Mouse (Mus musculus): Measurements from ENCODE around the gene Aig1. TPM values are rescaled to one million over a fixed set of nuclear protein-coding genes. Genes with fewer than 3 reads are reported as not detected.

The Aig1 gene
- polyA plus RNA-seq, 1 experiment from 2014 or later: 81.4 TPM

DNA sequence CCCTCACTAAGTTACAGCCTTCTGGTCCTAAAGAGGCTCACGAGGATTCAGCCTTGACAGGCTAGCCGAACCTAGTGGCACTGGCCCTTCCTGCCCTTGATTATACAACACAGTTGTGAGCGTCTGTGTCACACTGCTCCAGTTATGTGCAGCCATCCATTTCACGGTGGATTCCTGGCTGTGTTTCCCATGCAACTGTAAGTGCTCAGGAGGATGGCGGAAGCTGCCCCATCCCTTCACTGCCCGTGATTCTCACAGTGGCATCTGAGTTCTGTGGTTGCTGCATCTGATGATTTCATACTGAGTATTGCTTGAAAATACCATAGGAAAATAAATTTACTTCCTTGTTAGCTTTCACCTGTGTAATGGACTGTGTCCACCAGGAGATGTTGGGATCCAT lies 101.7 kb downstream of the Aig1 start:
- ATAC-seq (ENCODE audit: low read depth): no peak
- H3K27ac ChIP-seq (replicated peaks): no peak overlapping the region
- WGBS: 58% methylated on average over 6 of the region's 6 CpGs

DNA sequence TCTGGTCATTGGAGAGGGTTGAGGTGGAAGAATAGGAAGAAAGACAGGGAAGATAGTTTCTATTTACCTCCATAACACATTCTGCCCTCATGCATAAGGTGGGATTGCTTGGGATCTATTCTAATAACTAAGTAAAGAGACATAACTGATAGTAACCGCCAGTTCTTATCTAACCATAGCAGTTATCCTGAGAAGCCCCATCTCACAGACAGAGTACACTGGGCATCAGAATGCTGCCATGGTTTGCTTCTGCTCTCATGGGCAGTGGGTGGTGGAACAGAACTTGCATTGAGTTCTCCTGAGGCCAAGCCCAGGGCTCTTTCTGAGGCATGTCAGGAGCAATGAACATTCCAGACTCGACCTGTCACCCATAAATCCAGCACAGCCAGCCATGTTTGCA lies 105.6 kb downstream of the Aig1 start:
- no peak for ATAC-seq (ENCODE audit: low read depth)
- H3K4me3 ChIP-seq: no peak overlapping the region
- H3K4me2 ChIP-seq: no peak overlapping the region
- H3K9me3 ChIP-seq: no peaks in the 10 kb centered on the region
- H3K27me3 ChIP-seq: no peaks in the 10 kb centered on the region
- WGBS: 80% methylated on average over 2 of the region's 2 CpGs
- no peak overlapping the region for H3K27ac ChIP-seq (replicated peaks)
- H3K4me1 ChIP-seq (replicated peaks): peaks cover 5% of the 10 kb centered on the region; the same call in 1 of the 2 replicates
- H3K36me3 ChIP-seq: no peaks in the 10 kb centered on the region
- no peak overlapping the region for H3K9ac ChIP-seq

More for the DNA sequence above, 101.7 kb downstream of the Aig1 start:
- Histone ChIP-seq H3K27me3 (no peaks in the 10 kb centered on the region), H3K4me3 (no peak overlapping the region), H3K9ac (no peak overlapping the region), H3K4me1 (replicated peaks) (peaks cover 5% of the 10 kb centered on the region; the same call in 1 of the 2 replicates), H3K4me2 (no peak overlapping the region), H3K9me3 (no peaks in the 10 kb centered on the region), H3K36me3 (no peaks in the 10 kb centered on the region)

DNA sequence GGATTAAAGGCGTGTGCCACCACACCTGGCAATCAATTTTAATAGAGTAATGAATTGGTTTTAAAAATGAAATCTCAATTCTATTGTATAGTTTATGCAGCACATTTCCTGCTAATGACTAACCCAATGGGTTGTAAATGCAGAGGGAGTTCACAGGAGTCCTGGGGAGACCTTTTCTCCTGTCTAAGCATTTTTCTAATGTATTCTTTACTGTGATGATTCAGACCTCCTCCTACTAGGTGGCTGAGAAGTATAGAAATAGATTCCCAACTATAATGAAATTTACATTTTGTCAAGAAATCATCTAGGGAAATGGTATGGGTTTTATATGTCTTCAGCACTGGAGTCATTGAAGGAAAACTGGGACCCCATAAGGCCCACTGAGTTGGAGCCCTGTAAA lies 114.1 kb downstream of the Aig1 start:
- no peak overlapping the region for H3K27ac ChIP-seq (replicated peaks)
- ATAC-seq (ENCODE audit: low read depth): no peak
- H3K4me3 ChIP-seq: no peak overlapping the region
- no peaks in the 10 kb centered on the region for H3K27me3 ChIP-seq
- H3K4me1 ChIP-seq (replicated peaks): peaks cover 11% of the 10 kb centered on the region
- WGBS: 97% methylated on average over 1 of the region's 1 CpGs
- no peak overlapping the region for H3K9ac ChIP-seq
- no peak overlapping the region for H3K4me2 ChIP-seq
- H3K9me3 ChIP-seq: no peaks in the 10 kb centered on the region
- H3K36me3 ChIP-seq: no peaks in the 10 kb centered on the region

DNA sequence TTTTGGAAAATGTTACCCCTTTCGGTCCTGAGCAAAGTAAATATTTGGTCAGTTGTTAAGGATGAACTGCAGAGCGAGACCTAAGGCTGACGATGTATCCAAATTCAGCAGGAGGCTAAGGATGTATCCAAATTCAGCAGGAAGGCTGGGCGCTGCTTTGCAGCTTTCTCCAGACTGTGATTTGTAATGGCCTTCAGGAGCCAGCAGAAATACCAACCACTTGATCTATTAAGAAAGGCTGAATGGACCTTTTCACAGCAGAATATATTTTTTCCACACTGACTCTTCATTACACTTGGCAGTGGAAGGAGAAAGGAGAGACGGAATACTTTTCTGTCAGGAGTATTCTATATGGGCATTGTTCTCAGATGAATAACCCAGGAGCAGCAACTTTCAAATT lies 115.0 kb downstream of the Aig1 start:
- no peaks in the 10 kb centered on the region for H3K9me3 ChIP-seq
- no peaks in the 10 kb centered on the region for H3K27me3 ChIP-seq
- peak overlapping the region; percentile 10 for H3K27ac ChIP-seq (replicated peaks)
- no peak overlapping the region for H3K4me3 ChIP-seq
- no peaks in the 10 kb centered on the region for H3K36me3 ChIP-seq
- peak; percentile 19; the same call in 1 of the 2 replicates for ATAC-seq (ENCODE audit: low read depth)
- H3K4me2 ChIP-seq: no peak overlapping the region
- H3K4me1 ChIP-seq (replicated peaks): peaks cover 11% of the 10 kb centered on the region
- no peak overlapping the region for H3K9ac ChIP-seq
- 38% methylated on average over 5 of the region's 5 CpGs for WGBS

DNA sequence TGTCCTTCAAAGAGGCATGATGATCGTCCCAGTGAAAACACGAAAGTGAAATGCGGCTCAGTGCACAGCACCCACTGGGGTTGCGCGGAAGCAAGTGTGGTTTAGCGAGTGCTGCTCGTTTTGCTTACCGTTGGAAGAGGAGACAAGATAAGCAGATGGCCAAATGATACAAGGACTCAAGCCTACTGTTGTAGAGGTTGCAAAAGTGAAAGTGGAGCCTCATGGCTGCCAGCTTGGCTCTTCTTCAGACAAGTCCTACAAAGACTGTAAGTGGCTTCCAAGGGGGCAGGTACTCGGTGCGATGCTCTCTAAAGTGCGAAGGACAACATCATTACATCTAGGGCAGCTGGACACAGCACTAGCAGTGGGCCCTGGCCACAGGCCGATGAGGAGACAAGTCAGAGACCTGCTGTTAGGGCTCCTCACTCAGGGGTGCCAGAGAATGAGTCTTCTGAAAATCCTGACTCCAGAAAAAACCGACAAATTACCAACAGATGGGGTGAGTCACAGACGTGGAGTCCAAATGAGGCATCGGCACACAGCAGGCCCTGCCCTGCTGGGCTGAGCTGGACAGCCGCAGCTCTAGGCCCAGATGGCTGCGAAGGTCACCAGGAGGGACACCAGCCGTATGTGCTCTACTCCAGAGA lies 129.2 kb downstream of the Aig1 start:
- H3K36me3 ChIP-seq: no peaks in the 10 kb centered on the region
- H3K9me3 ChIP-seq: no peaks in the 10 kb centered on the region
- H3K4me2 ChIP-seq: no peak overlapping the region
- H3K27me3 ChIP-seq: no peaks in the 10 kb centered on the region
- H3K9ac ChIP-seq: no peak overlapping the region
- no peak overlapping the region for H3K4me3 ChIP-seq
- no peak overlapping the region for H3K27ac ChIP-seq (replicated peaks)
- no peak for ATAC-seq (ENCODE audit: low read depth)
- H3K4me1 ChIP-seq (replicated peaks): no peaks in the 10 kb centered on the region
- WGBS: 88% methylated on average over 18 of the region's 18 CpGs

DNA sequence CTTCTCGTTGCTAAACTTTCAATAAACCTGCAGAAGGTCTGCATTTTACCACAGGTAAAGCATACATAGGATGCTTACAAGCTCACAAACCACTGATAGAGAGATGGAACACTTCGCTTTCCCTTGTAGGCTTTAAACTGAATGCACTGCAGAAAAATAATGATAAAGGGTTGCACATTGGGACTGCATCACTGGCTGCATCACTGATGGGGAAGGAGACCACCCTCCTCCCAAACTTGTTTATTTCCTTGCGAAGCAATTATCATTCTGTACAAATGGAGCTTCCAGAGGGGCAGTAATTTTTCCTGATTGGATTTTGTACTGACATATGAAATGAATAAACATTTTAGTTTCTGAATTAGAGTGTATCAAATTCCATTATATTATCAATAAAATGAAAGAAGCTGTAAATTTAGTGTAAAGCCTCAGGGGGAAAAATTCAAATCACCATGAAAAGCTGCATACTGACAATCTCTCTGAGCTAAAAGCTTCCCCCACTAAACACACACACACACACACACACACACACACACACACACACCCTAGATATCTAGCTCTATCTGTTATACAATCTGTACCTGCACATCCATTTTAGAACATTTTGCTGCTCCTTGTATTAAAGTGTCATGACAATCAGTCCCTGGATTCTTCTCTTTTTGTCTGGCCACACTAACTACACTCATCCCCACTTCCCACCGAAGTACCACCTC lies 138.6 kb downstream of the Aig1 start:
- 78% methylated on average over 4 of the region's 4 CpGs for WGBS
- peak; percentile 68; the same call in 1 of the 2 replicates for ATAC-seq (ENCODE audit: low read depth)

DNA sequence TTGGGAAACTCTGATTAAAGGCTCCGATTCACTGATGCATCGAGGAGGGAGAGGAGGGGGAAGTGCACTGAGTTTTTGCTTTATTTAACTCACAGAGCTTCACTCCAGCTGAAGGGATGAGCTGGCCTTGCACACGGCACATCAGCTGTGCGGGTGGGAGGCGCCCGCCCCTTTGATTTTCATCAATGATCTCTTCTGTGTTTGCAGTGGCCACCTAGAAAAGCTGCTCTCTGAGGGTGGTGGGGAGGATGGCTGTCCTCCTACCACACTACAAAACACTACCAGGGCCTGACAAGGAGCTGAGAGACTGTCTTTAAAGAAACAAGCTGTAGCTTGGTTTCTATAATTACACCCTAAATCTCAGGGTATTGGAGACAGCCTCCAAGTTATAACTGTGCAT lies 141.1 kb downstream of the Aig1 start:
- H3K4me3 ChIP-seq: no peak overlapping the region
- H3K4me1 ChIP-seq (replicated peaks): no peaks in the 10 kb centered on the region
- H3K27me3 ChIP-seq: no peaks in the 10 kb centered on the region
- H3K9ac ChIP-seq: no peak overlapping the region
- H3K4me2 ChIP-seq: no peak overlapping the region
- no peaks in the 10 kb centered on the region for H3K9me3 ChIP-seq
- ATAC-seq (ENCODE audit: low read depth): no peak
- 74% methylated on average over 6 of the region's 6 CpGs for WGBS
- H3K36me3 ChIP-seq: no peaks in the 10 kb centered on the region
- H3K27ac ChIP-seq (replicated peaks): no peak overlapping the region

More for the DNA sequence above, 138.6 kb downstream of the Aig1 start:
- no peak overlapping the region for H3K9ac ChIP-seq
- no peaks in the 10 kb centered on the region for H3K9me3 ChIP-seq
- H3K4me1 ChIP-seq (replicated peaks): no peaks in the 10 kb centered on the region
- no peaks in the 10 kb centered on the region for H3K36me3 ChIP-seq
- H3K4me3 ChIP-seq: no peak overlapping the region
- no peak overlapping the region for H3K4me2 ChIP-seq
- H3K27ac ChIP-seq (replicated peaks): 0 out of 2 replicates have a peak overlapping the region, but pooled peaks have one; percentile 28
- no peaks in the 10 kb centered on the region for H3K27me3 ChIP-seq

DNA sequence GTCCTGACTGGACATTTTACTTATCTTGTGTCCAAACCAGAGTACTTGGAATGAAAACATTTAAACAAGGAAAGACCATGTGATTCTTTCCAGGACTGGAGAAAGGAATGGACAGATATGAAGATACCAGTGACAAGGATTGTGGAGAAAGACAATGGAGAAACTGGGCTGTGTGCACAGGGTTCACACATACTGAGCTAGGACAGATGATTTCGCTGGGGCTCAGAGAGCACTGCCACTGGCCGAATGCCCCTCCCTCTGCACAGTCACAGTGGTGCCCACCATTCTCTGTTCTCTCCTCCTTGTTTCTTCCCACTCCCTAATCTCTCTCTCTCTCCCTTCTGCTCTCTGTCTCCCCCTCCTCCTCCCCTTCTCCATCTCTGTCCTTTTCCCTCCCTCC lies 142.6 kb downstream of the Aig1 start:
- Histone ChIP-seq H3K27me3 (no peaks in the 10 kb centered on the region), H3K4me2 (no peak overlapping the region), H3K4me1 (replicated peaks) (no peaks in the 10 kb centered on the region), H3K4me3 (no peak overlapping the region), H3K9me3 (no peaks in the 10 kb centered on the region), H3K9ac (no peak overlapping the region), H3K36me3 (no peaks in the 10 kb centered on the region), H3K27ac (replicated peaks) (no peak overlapping the region)
- ATAC-seq (ENCODE audit: low read depth): no peak
- 88% methylated on average over 2 of the region's 2 CpGs for WGBS

DNA sequence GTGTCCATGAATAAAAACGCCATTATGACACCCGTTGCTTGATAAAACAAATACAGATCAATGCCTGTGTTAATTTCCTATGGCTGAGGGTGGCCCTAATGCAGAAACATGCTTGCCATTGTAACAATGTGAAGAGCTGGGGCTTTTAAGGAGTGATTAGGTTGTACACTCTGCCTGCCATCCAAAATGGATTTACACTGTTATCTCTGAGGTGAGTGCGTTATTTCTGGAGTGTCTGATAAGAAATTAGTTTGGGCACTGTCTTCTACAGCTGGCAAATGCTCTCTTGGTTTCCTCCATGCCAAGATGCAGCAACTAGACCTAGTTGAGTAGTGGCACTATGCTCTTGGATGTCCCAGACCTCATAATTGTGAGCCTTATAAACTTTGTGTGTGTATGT lies 143.5 kb downstream of the Aig1 start:
- Histone ChIP-seq H3K4me1 (replicated peaks) (no peaks in the 10 kb centered on the region), H3K9me3 (no peaks in the 10 kb centered on the region), H3K4me2 (no peak overlapping the region), H3K4me3 (no peak overlapping the region), H3K9ac (no peak overlapping the region), H3K36me3 (no peaks in the 10 kb centered on the region), H3K27me3 (no peaks in the 10 kb centered on the region), H3K27ac (replicated peaks) (no peak overlapping the region)
- 96% methylated on average over 3 of the region's 3 CpGs for WGBS
- ATAC-seq (ENCODE audit: low read depth): no peak

DNA sequence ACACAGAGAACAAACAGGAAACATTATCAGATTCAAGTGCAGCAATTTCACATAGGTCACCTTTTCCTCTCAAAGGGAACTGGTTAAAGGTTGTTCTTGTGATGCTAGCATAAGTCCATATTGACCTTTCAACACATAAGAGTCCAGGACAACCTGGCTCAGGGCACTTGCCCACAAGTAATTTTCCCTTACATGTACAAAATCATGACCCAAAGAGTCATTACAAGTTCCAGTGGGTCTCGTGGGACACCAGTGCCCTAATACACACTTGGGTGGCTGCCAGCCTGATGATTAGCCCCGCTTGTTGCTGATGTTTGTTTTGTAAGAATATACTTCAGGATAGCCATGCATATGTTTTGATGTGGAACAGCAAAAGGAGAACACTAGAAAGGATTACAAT lies 152.6 kb downstream of the Aig1 start:
- Histone ChIP-seq H3K36me3 (no peaks in the 10 kb centered on the region), H3K4me1 (replicated peaks) (peaks cover 43% of the 10 kb centered on the region), H3K27ac (replicated peaks) (no peak overlapping the region), H3K4me2 (no peak overlapping the region), H3K27me3 (peaks cover 13% of the 10 kb centered on the region), H3K4me3 (no peak overlapping the region), H3K9ac (no peak overlapping the region), H3K9me3 (no peaks in the 10 kb centered on the region)
- no peak for ATAC-seq (ENCODE audit: low read depth)
- 44% methylated on average over 2 of the region's 2 CpGs for WGBS

DNA sequence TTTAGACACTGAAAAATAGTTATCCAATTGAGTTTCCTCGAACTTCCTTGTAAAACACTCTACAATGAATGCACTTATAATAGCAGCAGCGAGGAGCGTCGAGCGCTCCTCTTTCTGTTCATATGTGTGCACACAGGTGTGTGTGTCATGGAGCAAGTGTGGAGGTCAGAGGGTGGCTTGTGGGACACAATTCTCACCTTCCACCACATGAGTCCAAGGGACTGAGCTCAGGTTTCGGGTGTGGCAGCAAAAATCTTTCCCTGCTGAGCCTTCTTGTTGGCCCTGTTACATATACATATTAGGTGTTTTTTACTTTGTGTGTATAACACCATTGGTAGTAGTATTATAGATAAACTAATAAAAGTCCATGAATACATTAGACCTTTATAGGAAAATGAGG lies 153.2 kb downstream of the Aig1 start:
- H3K4me3 ChIP-seq: no peak overlapping the region
- no peak for ATAC-seq (ENCODE audit: low read depth)
- H3K27ac ChIP-seq (replicated peaks): no peak overlapping the region
- WGBS: 92% methylated on average over 6 of the region's 6 CpGs
- peaks cover 14% of the 10 kb centered on the region for H3K27me3 ChIP-seq
- peaks cover 43% of the 10 kb centered on the region for H3K4me1 ChIP-seq (replicated peaks)
- no peak overlapping the region for H3K9ac ChIP-seq
- no peak overlapping the region for H3K4me2 ChIP-seq
- H3K9me3 ChIP-seq: no peaks in the 10 kb centered on the region
- no peaks in the 10 kb centered on the region for H3K36me3 ChIP-seq

DNA sequence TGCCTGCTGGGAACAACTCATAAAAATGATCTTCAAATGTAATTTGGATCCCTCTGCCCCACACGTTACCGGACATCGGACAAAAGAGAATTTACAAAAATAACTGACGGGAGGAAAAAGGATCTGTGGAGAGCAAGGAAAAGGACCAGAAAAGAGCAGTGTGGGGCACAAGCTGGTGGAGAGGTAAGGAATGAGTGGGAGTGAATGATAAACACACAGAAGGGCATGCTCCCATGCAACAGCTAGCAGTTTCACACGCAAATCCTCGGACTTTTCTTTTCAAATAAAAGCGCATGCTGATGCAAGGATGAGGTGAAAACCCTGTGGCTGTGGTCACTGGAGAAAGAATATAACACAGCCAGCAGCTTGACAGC lies 153.9 kb downstream of the Aig1 start:
- peak overlapping the region; percentile 79 for H3K27ac ChIP-seq (replicated peaks)
- peaks cover 43% of the 10 kb centered on the region for H3K4me1 ChIP-seq (replicated peaks)
- H3K4me3 ChIP-seq: no peak overlapping the region
- ATAC-seq (ENCODE audit: low read depth): peak; percentile 45
- no peaks in the 10 kb centered on the region for H3K9me3 ChIP-seq
- H3K36me3 ChIP-seq: no peaks in the 10 kb centered on the region
- 25% methylated on average over 7 of the region's 7 CpGs for WGBS
- H3K9ac ChIP-seq: peak overlapping the region; percentile 41; the same call in 1 of the 2 replicates
- peaks cover 16% of the 10 kb centered on the region for H3K27me3 ChIP-seq
- peak overlapping the region; percentile 25 for H3K4me2 ChIP-seq

Data from neural tube, embryonic 13.5 days (tissue).